Mouse (Mus musculus): Measurements from ENCODE around the gene Olfm1. TPM values are rescaled to one million over a fixed set of nuclear protein-coding genes. Genes with fewer than 3 reads are reported as not detected.

Olfm1 gene
- total and polyA plus RNA-seq, 2 experiments from 2014 or later = 426 to 486 TPM

DNA sequence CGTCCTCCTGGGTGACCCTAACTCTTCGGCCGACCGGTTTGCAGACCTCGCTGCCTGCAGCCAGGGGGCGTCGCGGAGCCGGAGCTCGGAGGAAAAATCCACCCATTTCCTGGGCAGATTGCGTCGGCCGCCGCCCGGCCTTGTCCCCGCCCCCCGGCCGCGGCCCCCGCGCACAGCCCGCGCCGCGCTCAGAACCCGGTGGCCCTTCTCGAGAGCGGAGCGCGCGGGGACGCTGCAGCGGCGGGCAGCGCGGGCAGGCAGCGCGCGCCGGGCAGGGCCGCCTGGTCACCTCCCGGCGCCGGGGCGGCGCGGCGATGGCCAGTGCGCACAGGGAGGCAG lies 12.6 kb downstream of the Olfm1 start:
- Histone ChIP-seq H3K4me1 (ENCODE audit: insufficient read depth, low read length) (peaks cover 5% of the 10 kb centered on the region; the same call in 1 of the 2 replicates), H3K36me3 (ENCODE audit: insufficient read depth, low read length) (peaks cover 4% of the 10 kb centered on the region; the same call in 1 of the 2 replicates), H3K27ac (ENCODE audit: low read depth, low read length) (peak overlapping the region; percentile 70), H3K27me3 (ENCODE audit: insufficient read depth, low read length) (no peaks in the 10 kb centered on the region), H3K9me3 (ENCODE audit: low read length) (no peaks in the 10 kb centered on the region), H3K4me2 (ENCODE audit: low read depth, low read length, poor library complexity, severe bottlenecking) (peak overlapping the region; percentile 97), H3K4me3 (ENCODE audit: low read depth, low read length) (peak overlapping the region; percentile 72), H3K9ac (replicated peaks; ENCODE audit: low read length, poor library complexity, severe bottlenecking) (peak overlapping the region; percentile 91)
- peak; percentile 80 for TF ChIP-seq CTCF (IDR thresholded peaks at IDR 0.05)
- under 1% methylated on average over 49 of the region's 49 CpGs for WGBS
- DNase-seq (ENCODE audit: low spot score) (peak; percentile 83), ATAC-seq (ENCODE audit: low FRiP score) (peak; percentile 72)

DNA sequence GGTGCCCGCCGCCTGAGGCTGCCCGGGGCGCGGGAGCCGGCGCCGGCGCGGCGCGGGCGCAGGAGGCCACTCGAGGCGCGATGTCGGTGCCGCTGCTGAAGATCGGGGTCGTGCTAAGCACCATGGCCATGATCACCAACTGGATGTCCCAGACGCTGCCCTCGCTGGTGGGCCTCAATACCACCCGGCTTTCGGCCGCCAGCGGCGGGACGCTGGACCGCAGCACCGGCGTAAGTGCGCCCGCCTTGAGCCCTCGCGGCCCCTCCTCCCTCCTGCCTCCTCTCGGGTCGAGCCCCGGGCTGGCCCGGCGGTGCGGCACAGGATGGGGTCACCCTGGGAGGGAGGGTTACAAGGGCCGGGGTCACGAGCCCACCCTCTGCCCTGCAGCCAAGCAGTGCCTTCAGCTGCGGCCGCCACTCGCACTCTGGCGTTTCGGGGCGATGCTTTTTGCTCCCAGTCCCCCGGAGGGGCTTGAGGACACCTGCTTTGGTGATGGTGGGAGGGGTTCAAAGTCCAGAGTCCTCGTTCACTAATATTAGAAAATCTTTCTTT lies 13.2 kb downstream of the Olfm1 start:
- ATAC-seq (ENCODE audit: low FRiP score) (peak; percentile 32), DNase-seq (ENCODE audit: low spot score) (no peak)
- Histone ChIP-seq H3K4me1 (ENCODE audit: insufficient read depth, low read length) (peaks cover 6% of the 10 kb centered on the region; the same call in 1 of the 2 replicates), H3K4me2 (ENCODE audit: low read depth, low read length, poor library complexity, severe bottlenecking) (peak overlapping the region; percentile 97), H3K4me3 (ENCODE audit: low read depth, low read length) (peak overlapping the region; percentile 72), H3K27me3 (ENCODE audit: insufficient read depth, low read length) (no peaks in the 10 kb centered on the region), H3K9ac (replicated peaks; ENCODE audit: low read length, poor library complexity, severe bottlenecking) (peak overlapping the region; percentile 91), H3K9me3 (ENCODE audit: low read length) (no peaks in the 10 kb centered on the region), H3K27ac (ENCODE audit: low read depth, low read length) (peak overlapping the region; percentile 70), H3K36me3 (ENCODE audit: insufficient read depth, low read length) (peaks cover 4% of the 10 kb centered on the region; the same call in 1 of the 2 replicates)
- 0% methylated on average over 40 of the region's 51 CpGs for WGBS
- no peak for TF ChIP-seq CTCF (IDR thresholded peaks at IDR 0.05)

DNA sequence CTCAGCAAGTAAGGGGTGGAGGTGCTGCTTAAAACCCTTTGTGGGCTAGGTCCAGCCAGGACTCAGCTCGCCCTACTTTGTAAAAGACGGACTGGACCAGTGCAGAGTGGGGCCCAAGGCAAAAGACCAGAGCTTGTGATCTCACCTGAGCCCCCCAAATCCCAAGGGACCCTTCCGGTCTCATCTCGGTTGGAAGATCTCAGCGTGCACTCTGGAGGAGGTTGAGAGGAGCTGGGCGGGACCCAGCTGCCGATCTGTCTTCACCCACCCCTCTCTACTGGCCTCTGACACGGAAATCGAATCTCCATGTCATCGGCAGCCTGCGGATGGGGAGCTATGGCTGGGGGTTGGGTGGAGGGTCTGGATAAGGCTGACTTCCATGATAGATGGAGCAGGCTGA lies 13.7 kb downstream of the Olfm1 start:
- Histone ChIP-seq H3K9ac (replicated peaks; ENCODE audit: low read length, poor library complexity, severe bottlenecking) (peak overlapping the region; percentile 91), H3K27ac (ENCODE audit: low read depth, low read length) (no peak overlapping the region), H3K27me3 (ENCODE audit: insufficient read depth, low read length) (no peaks in the 10 kb centered on the region), H3K4me2 (ENCODE audit: low read depth, low read length, poor library complexity, severe bottlenecking) (peak overlapping the region; percentile 97), H3K36me3 (ENCODE audit: insufficient read depth, low read length) (peaks cover 4% of the 10 kb centered on the region; the same call in 1 of the 2 replicates), H3K4me3 (ENCODE audit: low read depth, low read length) (peak overlapping the region; percentile 72), H3K4me1 (ENCODE audit: insufficient read depth, low read length) (peaks cover 11% of the 10 kb centered on the region; the same call in 1 of the 2 replicates), H3K9me3 (ENCODE audit: low read length) (no peaks in the 10 kb centered on the region)
- TF ChIP-seq CTCF (IDR thresholded peaks at IDR 0.05) = no peak
- ATAC-seq (ENCODE audit: low FRiP score) = no peak
- 14% methylated on average over 11 of the region's 11 CpGs for WGBS
- DNase-seq (ENCODE audit: low spot score) = no peak

- TF ChIP-seq CTCF (IDR thresholded peaks at IDR 0.05) = no peak
- no peak overlapping the region for H3K27ac ChIP-seq (ENCODE audit: low read depth, low read length)
- no peak for DNase-seq (ENCODE audit: low spot score)
- H3K36me3 ChIP-seq (ENCODE audit: insufficient read depth, low read length) = peaks cover 4% of the 10 kb centered on the region; the same call in 1 of the 2 replicates
- H3K4me1 ChIP-seq (ENCODE audit: insufficient read depth, low read length) = peaks cover 12% of the 10 kb centered on the region; the same call in 1 of the 2 replicates
- ATAC-seq (ENCODE audit: low FRiP score) = no peak
- peak overlapping the region; percentile 72 for H3K4me3 ChIP-seq (ENCODE audit: low read depth, low read length)
- no peak overlapping the region for H3K9ac ChIP-seq (replicated peaks; ENCODE audit: low read length, poor library complexity, severe bottlenecking)
- H3K27me3 ChIP-seq (ENCODE audit: insufficient read depth, low read length) = no peaks in the 10 kb centered on the region
- WGBS = 79% methylated on average over 3 of the region's 3 CpGs
- H3K4me2 ChIP-seq (ENCODE audit: low read depth, low read length, poor library complexity, severe bottlenecking) = peak overlapping the region; percentile 97
- no peaks in the 10 kb centered on the region for H3K9me3 ChIP-seq (ENCODE audit: low read length)
These were observed 14.5 kb downstream of the Olfm1 start for GRCm38 (mm10) chr2:28207200-28207750.

- DNase-seq (ENCODE audit: low spot score) = no peak
- Histone ChIP-seq H3K9ac (replicated peaks; ENCODE audit: low read length, poor library complexity, severe bottlenecking) (no peak overlapping the region), H3K4me2 (ENCODE audit: low read depth, low read length, poor library complexity, severe bottlenecking) (peak overlapping the region; percentile 97), H3K9me3 (ENCODE audit: low read length) (no peaks in the 10 kb centered on the region), H3K27ac (ENCODE audit: low read depth, low read length) (no peak overlapping the region), H3K27me3 (ENCODE audit: insufficient read depth, low read length) (no peaks in the 10 kb centered on the region), H3K36me3 (ENCODE audit: insufficient read depth, low read length) (peaks cover 10% of the 10 kb centered on the region; the same call in 1 of the 2 replicates), H3K4me1 (ENCODE audit: insufficient read depth, low read length) (peaks cover 12% of the 10 kb centered on the region; the same call in 1 of the 2 replicates), H3K4me3 (ENCODE audit: low read depth, low read length) (no peak overlapping the region)
- no peak for TF ChIP-seq CTCF (IDR thresholded peaks at IDR 0.05)
- ATAC-seq (ENCODE audit: low FRiP score) = no peak
- WGBS = 86% methylated on average over 14 of the region's 14 CpGs
These were observed 15.4 kb downstream of the Olfm1 start for GRCm38 (mm10) chr2:28208130-28208745.

DNA sequence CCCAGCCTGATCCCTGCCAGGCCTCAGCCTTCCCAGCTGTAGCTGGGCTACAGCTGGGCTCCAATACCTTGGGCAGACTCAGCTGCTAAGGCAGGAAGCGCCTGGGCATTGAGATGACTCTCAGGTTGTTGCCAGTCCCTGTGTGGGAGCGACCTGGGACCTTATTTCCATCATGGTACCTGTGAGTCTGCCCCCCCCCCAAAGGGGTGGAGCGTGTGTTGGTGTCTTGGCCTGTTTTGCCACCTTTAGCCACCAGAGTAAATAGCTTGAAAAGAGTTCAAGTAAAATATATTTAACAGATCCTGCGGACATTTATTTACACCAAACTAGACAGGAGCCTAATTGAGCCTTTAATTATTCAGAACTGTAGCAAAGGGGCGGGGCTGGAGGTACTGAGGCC lies 16.4 kb downstream of the Olfm1 start:
- Histone ChIP-seq H3K36me3 (ENCODE audit: insufficient read depth, low read length) (peaks cover 17% of the 10 kb centered on the region; the same call in 1 of the 2 replicates), H3K4me2 (ENCODE audit: low read depth, low read length, poor library complexity, severe bottlenecking) (no peak overlapping the region), H3K27ac (ENCODE audit: low read depth, low read length) (no peak overlapping the region), H3K4me1 (ENCODE audit: insufficient read depth, low read length) (peaks cover 12% of the 10 kb centered on the region; the same call in 1 of the 2 replicates), H3K27me3 (ENCODE audit: insufficient read depth, low read length) (no peaks in the 10 kb centered on the region), H3K9me3 (ENCODE audit: low read length) (no peaks in the 10 kb centered on the region), H3K4me3 (ENCODE audit: low read depth, low read length) (no peak overlapping the region), H3K9ac (replicated peaks; ENCODE audit: low read length, poor library complexity, severe bottlenecking) (no peak overlapping the region)
- DNase-seq (ENCODE audit: low spot score) (no peak), ATAC-seq (ENCODE audit: low FRiP score) (no peak)
- TF ChIP-seq CTCF (IDR thresholded peaks at IDR 0.05) = no peak
- whole genome bisulfite sequencing = 82% methylated on average over 5 of the region's 5 CpGs

Measured in midbrain, postnatal 0 days (tissue).